Mouse (Mus musculus): ENCODE results near the gene Tap2. TPM values are rescaled to one million over a fixed set of nuclear protein-coding genes. Genes with fewer than 3 reads are reported as not detected.

The Tap2 gene
- polyA plus RNA-seq, 1 experiment from 2014 or later = 5.9 TPM

DNA sequence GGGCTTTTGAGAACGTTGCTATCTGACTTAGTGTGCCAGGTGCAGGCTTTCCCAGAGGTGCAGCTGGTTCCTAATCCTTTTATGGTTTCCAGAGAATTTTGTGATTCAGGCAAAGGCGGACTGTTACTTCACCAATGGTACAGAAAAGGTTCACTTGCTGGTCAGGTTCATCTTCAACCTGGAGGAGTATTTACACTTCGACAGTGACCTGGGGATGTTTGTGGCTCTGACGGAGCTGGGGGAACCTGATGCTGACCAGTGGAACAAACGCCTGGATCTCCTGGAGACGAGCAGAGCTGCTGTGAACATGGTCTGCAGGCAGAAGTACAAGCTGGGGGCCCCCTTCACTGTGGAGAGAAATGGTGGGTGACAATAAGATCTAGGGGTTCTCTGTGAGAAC is 37.6 kb downstream of the Tap2 start:
- 72% methylated on average over 6 of the region's 6 CpGs for WGBS
- H3K4me2 ChIP-seq (replicated peaks; ENCODE audit: low read depth) = no peak overlapping the region
- H3K4me1 ChIP-seq (replicated peaks; ENCODE audit: control insufficient read depth, insufficient read depth) = no peaks in the 10 kb centered on the region
- TF ChIP-seq EP300 (optimal IDR thresholded peaks at IDR 0.05) = no peak
- no peak for TF ChIP-seq CTCF (IDR thresholded peaks at IDR 0.05; ENCODE audit: low read depth)
- H3K4me3 ChIP-seq (ENCODE audit: low read depth, low read length) = no peak overlapping the region
- ATAC-seq (ENCODE audit: low FRiP score, low TSS enrichment) (no peak), DNase-seq (ENCODE audit: low spot score) (no peak)
- H3K27me3 ChIP-seq (ENCODE audit: control insufficient read depth, insufficient read depth, low read length) = no peaks in the 10 kb centered on the region
- no peaks in the 10 kb centered on the region for H3K9me3 ChIP-seq (ENCODE audit: control insufficient read depth, low read length)
- H3K36me3 ChIP-seq (ENCODE audit: control insufficient read depth, insufficient read depth, low read length) = no peaks in the 10 kb centered on the region
- no peak overlapping the region for H3K27ac ChIP-seq (replicated peaks)
- H3K9ac ChIP-seq (ENCODE audit: low read length) = no peak overlapping the region

DNA sequence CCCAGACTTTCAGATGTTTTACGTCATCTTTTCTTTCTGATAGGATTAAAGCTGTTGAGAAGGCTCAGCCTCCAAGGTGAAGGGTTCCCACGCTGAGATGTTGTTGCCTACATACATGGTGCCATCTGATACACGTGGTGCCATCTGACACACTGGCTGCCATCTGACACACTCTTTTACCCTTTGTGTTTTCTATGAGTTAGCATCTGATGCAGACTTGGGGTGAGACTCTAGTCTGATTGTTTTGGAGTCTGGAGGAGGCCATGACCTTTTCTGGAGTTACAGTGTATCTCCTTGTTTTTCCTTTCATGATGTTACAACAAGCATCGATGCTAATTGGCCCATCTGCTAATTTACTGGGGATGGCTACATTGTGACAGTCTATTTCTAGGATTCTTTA is 41.3 kb downstream of the Tap2 start:
- H3K4me1 ChIP-seq (replicated peaks; ENCODE audit: control insufficient read depth, insufficient read depth) = no peaks in the 10 kb centered on the region
- DNase-seq (ENCODE audit: low spot score) = no peak
- H3K27ac ChIP-seq (replicated peaks) = no peak overlapping the region
- no peak overlapping the region for H3K9ac ChIP-seq (ENCODE audit: low read length)
- no peak overlapping the region for H3K4me2 ChIP-seq (replicated peaks; ENCODE audit: low read depth)
- no peak for ATAC-seq (ENCODE audit: low FRiP score, low TSS enrichment)
- WGBS = 61% methylated on average over 4 of the region's 4 CpGs
- no peaks in the 10 kb centered on the region for H3K27me3 ChIP-seq (ENCODE audit: control insufficient read depth, insufficient read depth, low read length)
- H3K36me3 ChIP-seq (ENCODE audit: control insufficient read depth, insufficient read depth, low read length) = no peaks in the 10 kb centered on the region
- H3K9me3 ChIP-seq (ENCODE audit: control insufficient read depth, low read length) = no peaks in the 10 kb centered on the region
- TF ChIP-seq CTCF (IDR thresholded peaks at IDR 0.05; ENCODE audit: low read depth) (no peak), EP300 (optimal IDR thresholded peaks at IDR 0.05) (no peak)
- H3K4me3 ChIP-seq (ENCODE audit: low read depth, low read length) = no peak overlapping the region

DNA sequence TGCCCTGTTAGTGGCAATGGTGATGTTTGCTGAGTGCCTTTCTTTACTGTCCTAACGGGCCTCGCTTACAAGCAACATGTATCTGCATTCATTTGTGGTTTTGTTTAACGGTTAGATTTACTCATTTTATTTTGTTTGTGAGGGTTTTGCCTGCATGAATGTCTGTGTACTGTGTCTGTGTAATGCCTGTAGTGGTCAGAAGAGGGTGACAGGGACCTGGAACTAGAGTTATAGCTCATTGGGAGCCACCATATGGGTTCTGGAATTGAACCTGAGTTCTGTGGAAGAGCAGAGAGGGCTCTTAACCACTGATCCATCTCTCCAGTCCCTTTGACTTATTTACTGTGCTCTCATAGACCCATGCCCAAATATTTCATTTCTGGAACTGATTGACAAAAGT is 43.7 kb downstream of the Tap2 start:
- H3K27me3 ChIP-seq (ENCODE audit: control insufficient read depth, insufficient read depth, low read length) = no peaks in the 10 kb centered on the region
- DNase-seq (ENCODE audit: low spot score) (no peak), ATAC-seq (ENCODE audit: low FRiP score, low TSS enrichment) (no peak)
- no peak overlapping the region for H3K4me3 ChIP-seq (ENCODE audit: low read depth, low read length)
- H3K27ac ChIP-seq (replicated peaks) = no peak overlapping the region
- no peaks in the 10 kb centered on the region for H3K9me3 ChIP-seq (ENCODE audit: control insufficient read depth, low read length)
- WGBS = 81% methylated on average over 3 of the region's 3 CpGs
- no peak overlapping the region for H3K9ac ChIP-seq (ENCODE audit: low read length)
- no peaks in the 10 kb centered on the region for H3K36me3 ChIP-seq (ENCODE audit: control insufficient read depth, insufficient read depth, low read length)
- H3K4me2 ChIP-seq (replicated peaks; ENCODE audit: low read depth) = no peak overlapping the region
- H3K4me1 ChIP-seq (replicated peaks; ENCODE audit: control insufficient read depth, insufficient read depth) = no peaks in the 10 kb centered on the region
- TF ChIP-seq CTCF (IDR thresholded peaks at IDR 0.05; ENCODE audit: low read depth) = peak; percentile 58
- TF ChIP-seq EP300 (optimal IDR thresholded peaks at IDR 0.05) = no peak

DNA sequence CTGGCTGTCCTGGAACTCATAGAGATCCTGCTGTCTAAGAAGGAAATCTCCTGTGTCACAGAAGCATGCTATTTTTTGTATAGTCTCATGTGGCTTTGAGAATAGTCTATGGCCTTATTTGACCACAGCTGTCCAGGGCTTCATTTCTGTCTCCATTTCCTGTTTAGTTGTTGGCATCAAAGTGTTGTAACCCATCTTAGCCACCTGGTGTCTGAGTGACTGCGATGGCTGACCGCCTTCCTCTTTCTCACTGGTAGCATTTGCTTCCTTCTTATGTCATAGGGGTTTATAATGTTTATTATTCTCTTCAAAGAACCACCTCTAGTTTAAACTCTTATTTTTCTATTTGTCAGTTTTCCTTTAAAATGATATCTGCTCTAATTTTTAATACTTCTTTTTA is 45.4 kb downstream of the Tap2 start:
- no peaks in the 10 kb centered on the region for H3K4me1 ChIP-seq (replicated peaks; ENCODE audit: control insufficient read depth, insufficient read depth)
- H3K9ac ChIP-seq (ENCODE audit: low read length) = no peak overlapping the region
- no peak overlapping the region for H3K4me2 ChIP-seq (replicated peaks; ENCODE audit: low read depth)
- TF ChIP-seq CTCF (IDR thresholded peaks at IDR 0.05; ENCODE audit: low read depth) (0 out of 2 replicates have a peak, but pooled peaks have one; percentile 3), EP300 (optimal IDR thresholded peaks at IDR 0.05) (no peak)
- H3K36me3 ChIP-seq (ENCODE audit: control insufficient read depth, insufficient read depth, low read length) = no peaks in the 10 kb centered on the region
- no peak overlapping the region for H3K27ac ChIP-seq (replicated peaks)
- no peak overlapping the region for H3K4me3 ChIP-seq (ENCODE audit: low read depth, low read length)
- no peaks in the 10 kb centered on the region for H3K9me3 ChIP-seq (ENCODE audit: control insufficient read depth, low read length)
- no peak for ATAC-seq (ENCODE audit: low FRiP score, low TSS enrichment)
- 51% methylated on average over 2 of the region's 2 CpGs for WGBS
- no peaks in the 10 kb centered on the region for H3K27me3 ChIP-seq (ENCODE audit: control insufficient read depth, insufficient read depth, low read length)
- no peak for DNase-seq (ENCODE audit: low spot score)

DNA sequence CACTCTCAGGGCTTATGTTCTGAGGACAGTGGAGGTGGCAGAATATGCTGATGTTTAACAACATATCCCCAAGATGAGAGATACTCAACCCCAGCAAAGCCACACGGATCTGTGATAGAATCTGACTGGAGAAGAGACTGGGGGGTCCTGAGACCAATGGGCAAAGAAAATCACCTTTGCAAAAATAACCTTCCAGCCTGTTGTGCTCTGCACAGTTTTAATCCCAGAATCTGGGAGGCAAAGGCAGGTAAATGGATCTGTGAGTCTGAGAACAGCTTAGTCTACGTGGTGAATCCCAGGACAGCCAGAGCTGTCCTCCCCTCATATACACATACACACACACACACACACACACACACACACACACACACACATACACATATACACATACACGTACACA is 46.0 kb downstream of the Tap2 start:
- H3K9me3 ChIP-seq (ENCODE audit: control insufficient read depth, low read length) = no peaks in the 10 kb centered on the region
- whole genome bisulfite sequencing = 39% methylated on average over 3 of the region's 3 CpGs
- ATAC-seq (ENCODE audit: low FRiP score, low TSS enrichment) (no peak), DNase-seq (ENCODE audit: low spot score) (no peak)
- H3K4me3 ChIP-seq (ENCODE audit: low read depth, low read length) = no peak overlapping the region
- no peaks in the 10 kb centered on the region for H3K27me3 ChIP-seq (ENCODE audit: control insufficient read depth, insufficient read depth, low read length)
- H3K4me1 ChIP-seq (replicated peaks; ENCODE audit: control insufficient read depth, insufficient read depth) = no peaks in the 10 kb centered on the region
- no peak overlapping the region for H3K9ac ChIP-seq (ENCODE audit: low read length)
- no peak overlapping the region for H3K27ac ChIP-seq (replicated peaks)
- H3K36me3 ChIP-seq (ENCODE audit: control insufficient read depth, insufficient read depth, low read length) = no peaks in the 10 kb centered on the region
- H3K4me2 ChIP-seq (replicated peaks; ENCODE audit: low read depth) = no peak overlapping the region
- TF ChIP-seq EP300 (optimal IDR thresholded peaks at IDR 0.05) = no peak
- no peak for TF ChIP-seq CTCF (IDR thresholded peaks at IDR 0.05; ENCODE audit: low read depth)

GRCm38 (mm10) chr17:34249878-34250277 is 46.6 kb downstream of the Tap2 start:
- WGBS = 17% methylated on average over 4 of the region's 4 CpGs
- DNase-seq (ENCODE audit: low spot score) = peak; percentile 41

More at GRCm38 (mm10) chr17:34249878-34250277, 46.6 kb downstream of the Tap2 start:
- TF ChIP-seq CTCF (IDR thresholded peaks at IDR 0.05; ENCODE audit: low read depth) (peak; percentile 88), EP300 (optimal IDR thresholded peaks at IDR 0.05) (no peak)
- Histone ChIP-seq H3K27ac (replicated peaks) (no peak overlapping the region), H3K4me1 (replicated peaks; ENCODE audit: control insufficient read depth, insufficient read depth) (no peaks in the 10 kb centered on the region), H3K27me3 (ENCODE audit: control insufficient read depth, insufficient read depth, low read length) (no peaks in the 10 kb centered on the region), H3K4me2 (replicated peaks; ENCODE audit: low read depth) (no peak overlapping the region), H3K9me3 (ENCODE audit: control insufficient read depth, low read length) (no peaks in the 10 kb centered on the region), H3K9ac (ENCODE audit: low read length) (no peak overlapping the region), H3K36me3 (ENCODE audit: control insufficient read depth, insufficient read depth, low read length) (no peaks in the 10 kb centered on the region), H3K4me3 (ENCODE audit: low read depth, low read length) (no peak overlapping the region)
- ATAC-seq (ENCODE audit: low FRiP score, low TSS enrichment) = no peak

Data from stomach, postnatal 0 days (tissue).